Mouse (Mus musculus) G1E (cell line): Measurements from ENCODE around the gene Ddx49.

Source experiments
- CTCF ChIP-seq: IDR thresholded peaks from 2 replicates; pipeline ENCODE4 v1.5.1; 2012; ENCODE audit warnings: low read depth, low read length, inconsistent platforms, mixed read lengths
- GATA1 ChIP-seq: IDR thresholded peaks from 2 replicates; pipeline ENCODE4 v1.6.1; 2012; ENCODE audit warnings: borderline replicate concordance, low read length, inconsistent platforms, mixed read lengths
- TAL1 ChIP-seq: conservative IDR thresholded peaks from 2 replicates; pipeline ENCODE4 v1.6.1; 2012; ENCODE audit warnings: low read depth, low read length, inconsistent platforms, mixed read lengths

DNA sequence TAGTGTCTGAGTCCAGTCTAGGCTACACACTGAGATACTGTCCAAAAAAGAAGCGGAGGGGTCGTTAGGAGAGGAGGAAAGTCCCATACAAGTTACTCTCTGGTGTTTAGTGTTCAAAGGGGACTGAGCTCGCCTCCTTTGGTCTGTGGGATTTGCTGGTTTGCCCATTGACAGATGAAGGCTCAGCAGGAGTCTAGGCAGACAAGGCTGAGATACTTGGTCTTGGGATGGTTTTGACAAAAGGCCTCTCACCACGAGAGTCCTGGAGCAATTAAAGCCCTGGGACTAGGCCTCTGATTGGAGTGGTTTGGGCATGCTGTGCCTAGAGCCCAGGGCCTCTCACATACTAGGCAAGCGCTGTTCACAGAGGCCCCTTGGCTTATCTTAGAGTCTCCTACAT, 34.0 kb downstream of the Ddx49 start:
- no peak for TF ChIP-seq CTCF
- TF ChIP-seq TAL1 = no peak
- no peak for TF ChIP-seq GATA1
